Mouse (Mus musculus) C2C12 (cell line): ENCODE measurements around the gene Usp27x. TPM values are rescaled to one million over a fixed set of nuclear protein-coding genes. Genes with fewer than 3 reads are reported as not detected.

ENCODE experiments used
- H3K27me3 ChIP-seq: one replicate; pipeline ENCODE4 v1.6.1; 2011; ENCODE audit not compliant: control insufficient read depth, insufficient read depth, insufficient read length
- H3K36me3 ChIP-seq: one replicate; pipeline ENCODE4 v1.6.1; 2011; ENCODE audit not compliant: control insufficient read depth, insufficient read depth
- H3K4me3 ChIP-seq: one replicate; pipeline ENCODE4 v1.5.1; 2011; ENCODE audit warnings: mild to moderate bottlenecking, control low read depth; ENCODE audit not compliant: poor library complexity, insufficient read depth, severe bottlenecking
- H3K79me2 ChIP-seq: one replicate; pipeline ENCODE4 v1.6.1; 2011; ENCODE audit not compliant: control insufficient read depth, insufficient read depth
- H3K79me3 ChIP-seq: one replicate; pipeline ENCODE4 v1.6.1; 2011; ENCODE audit warnings: low read depth, control low read depth
- H3ac ChIP-seq: one replicate; pipeline ENCODE3; 2011; ENCODE audit warnings: low read depth; ENCODE audit not compliant: control insufficient read depth, insufficient read length
- CEBPB ChIP-seq: IDR thresholded peaks from one replicate; pipeline ENCODE4 v1.6.1; 2011; ENCODE audit warnings: low read depth, mild to moderate bottlenecking, control low read depth, moderate library complexity
- CTCF ChIP-seq: IDR thresholded peaks from one replicate; pipeline ENCODE4 v1.5.1; 2011; ENCODE audit not compliant: control insufficient read depth, insufficient read depth, insufficient read length
- FOSL1 ChIP-seq: IDR thresholded peaks from one replicate; pipeline ENCODE4 v1.8.0; 2011; ENCODE audit warnings: mild to moderate bottlenecking, low read length; ENCODE audit not compliant: poor library complexity, insufficient read depth, severe bottlenecking
- MAX ChIP-seq: IDR thresholded peaks from one replicate; pipeline ENCODE4 v1.6.1; 2011; ENCODE audit warnings: mild to moderate bottlenecking, control low read depth
- MYOD1 ChIP-seq: IDR thresholded peaks from one replicate; pipeline ENCODE4 v1.6.1; 2011; ENCODE audit warnings: low read depth; ENCODE audit not compliant: control insufficient read depth, insufficient read length
- MYOG ChIP-seq: IDR thresholded peaks from one replicate; pipeline ENCODE4 v1.6.1; 2011; ENCODE audit not compliant: control insufficient read depth, insufficient read length; ENCODE audit errors: extremely low read depth
- USF1 ChIP-seq: IDR thresholded peaks from one replicate; pipeline ENCODE4 v1.6.1; 2011; ENCODE audit warnings: low read depth, mild to moderate bottlenecking, control low read depth, moderate library complexity
- long read RNA-seq, 2 experiments: library from polyadenylated mRNA; unstranded; transcript quantifications; one replicate each; pipeline ENCODE4 v2.0.0; 2019 to 2020
- polyA plus RNA-seq: library from polyadenylated mRNA; unstranded; fragments of >200 nt; fragmentation: generic; extraction: Trizol; gene quantifications from one replicate; pipeline ENCODE4 v1.2.1, GENCODE M21; 2012; ENCODE audit warnings: missing spikeins

Usp27x gene
- polyA plus RNA-seq = 1.4 TPM
- long read RNA-seq, experiment 1, partial matches to known transcripts = 0 of 2 reads
- long read RNA-seq, experiment 1, other reads (novel, unspliced or antisense) = 0 of 2 reads
- long read RNA-seq, experiment 2 = 0 reads

DNA sequence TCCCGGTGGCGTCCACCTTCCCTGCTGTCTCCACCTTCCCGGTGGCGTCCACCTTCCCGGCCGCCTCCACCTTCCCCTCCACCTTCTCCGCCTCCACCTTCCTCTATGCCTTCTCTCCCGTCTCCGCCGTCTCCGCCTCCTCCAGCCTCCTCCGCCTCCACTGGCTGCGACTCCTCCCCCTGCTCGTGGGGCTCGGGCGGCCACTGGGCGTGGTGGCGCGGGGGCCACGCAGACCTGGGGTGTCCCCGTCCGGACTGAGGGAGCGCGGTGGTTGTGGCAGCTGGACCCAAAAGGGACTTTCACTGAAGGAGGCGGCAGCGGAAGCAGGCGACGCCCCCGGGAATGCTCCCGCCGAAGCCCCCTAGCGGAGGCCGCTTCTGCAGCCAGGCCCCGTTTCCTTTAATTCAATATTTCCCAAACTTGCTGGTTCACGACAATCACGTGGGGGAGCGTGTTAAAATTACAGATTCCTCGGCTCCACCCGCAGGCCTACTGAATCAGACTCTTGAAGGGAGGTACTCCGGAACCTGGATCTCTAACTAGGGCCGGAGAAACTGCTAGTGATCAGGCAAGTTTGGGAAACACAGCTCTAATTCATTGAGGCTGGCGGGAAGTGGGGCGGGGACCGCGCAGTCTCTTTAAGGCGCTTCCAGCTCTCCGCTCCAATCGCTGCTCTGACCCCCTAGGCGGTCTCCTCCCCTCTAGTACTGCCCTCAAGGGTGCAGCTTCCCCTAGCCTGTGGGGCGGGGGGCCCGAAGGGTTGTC is at the start of gene Usp27x:
Gene Usp27x (minus strand): TSS at position 115 of the 765 bp plus-strand sequence.
- Histone ChIP-seq H3K79me3 (no peaks in the 10 kb centered on the region), H3K4me3 (peak within 1 kb of the TSS; percentile 32), H3K79me2 (peaks cover 12% of the 10 kb centered on the region), H3K36me3 (no peaks in the 10 kb centered on the region), H3ac (peak within 1 kb of the TSS; percentile 33), H3K27me3 (no peaks in the 10 kb centered on the region)
- TF ChIP-seq MYOD1 = no peak
- TF ChIP-seq CEBPB = no peak
- peak; percentile 15 for TF ChIP-seq CTCF
- no peak for TF ChIP-seq MAX
- no peak for TF ChIP-seq FOSL1
- peak; percentile 67 for TF ChIP-seq USF1
- TF ChIP-seq MYOG = no peak

DNA sequence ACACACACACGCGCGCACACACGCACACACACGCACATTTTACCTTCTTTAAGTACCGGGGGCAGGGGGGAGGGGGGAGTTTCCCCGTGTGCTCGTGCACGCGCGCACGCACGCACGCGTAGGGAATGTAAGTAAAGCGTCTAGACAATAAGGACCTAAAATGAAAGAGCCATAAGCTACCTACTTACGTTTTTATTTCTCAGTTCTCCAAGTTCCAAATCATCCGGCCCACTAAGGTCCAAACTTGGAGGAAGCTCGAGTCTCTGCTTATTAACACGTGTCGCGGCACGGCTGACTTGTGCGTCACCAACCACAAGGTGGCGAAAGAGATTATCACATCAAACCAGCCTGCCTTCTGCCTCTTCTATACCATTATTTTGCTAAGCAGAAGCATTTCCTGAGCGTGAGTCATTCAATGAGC is 47.1 kb upstream of the Usp27x start:
- H3K79me3 ChIP-seq = no peaks in the 10 kb centered on the region
- H3K36me3 ChIP-seq = no peaks in the 10 kb centered on the region
- H3ac ChIP-seq = peak overlapping the region; percentile 54
- H3K79me2 ChIP-seq = peaks cover 8% of the 10 kb centered on the region
- peak overlapping the region; percentile 28 for H3K4me3 ChIP-seq
- no peaks in the 10 kb centered on the region for H3K27me3 ChIP-seq
- TF ChIP-seq MAX = peak; percentile 92
- TF ChIP-seq CTCF = peak; percentile 65
- no peak for TF ChIP-seq CEBPB
- no peak for TF ChIP-seq FOSL1

- Histone ChIP-seq H3ac (no peak overlapping the region), H3K4me3 (peak overlapping the region; percentile 28), H3K36me3 (no peaks in the 10 kb centered on the region), H3K27me3 (no peaks in the 10 kb centered on the region), H3K79me2 (peaks cover 8% of the 10 kb centered on the region), H3K79me3 (no peaks in the 10 kb centered on the region)
- TF ChIP-seq USF1 (no peak), MYOG (no peak), MYOD1 (no peak), CTCF (no peak), MAX (no peak), CEBPB (no peak), FOSL1 (no peak)
Measured at GRCm38 (mm10) chrX:7422166-7422565, 46.5 kb upstream of the Usp27x start.

GRCm38 (mm10) chrX:7421016-7421415 is 45.4 kb upstream of the Usp27x start:
- H3K4me3 ChIP-seq = no peak overlapping the region
- H3K36me3 ChIP-seq = no peaks in the 10 kb centered on the region
- H3K27me3 ChIP-seq = no peaks in the 10 kb centered on the region
- H3K79me2 ChIP-seq = peaks cover 8% of the 10 kb centered on the region
- no peak overlapping the region for H3ac ChIP-seq
- TF ChIP-seq CTCF (peak; percentile 16), FOSL1 (no peak)
- no peaks in the 10 kb centered on the region for H3K79me3 ChIP-seq

- Histone ChIP-seq H3K27me3 (no peaks in the 10 kb centered on the region), H3ac (no peak overlapping the region), H3K4me3 (no peak overlapping the region), H3K79me3 (no peaks in the 10 kb centered on the region), H3K36me3 (no peaks in the 10 kb centered on the region), H3K79me2 (peaks cover 8% of the 10 kb centered on the region)
- no peak for TF ChIP-seq CEBPB
- no peak for TF ChIP-seq MYOD1
- TF ChIP-seq FOSL1 = no peak
- TF ChIP-seq CTCF = no peak
- TF ChIP-seq MAX = no peak
- TF ChIP-seq USF1 = no peak
- TF ChIP-seq MYOG = no peak
Measured at GRCm38 (mm10) chrX:7416178-7416871, 40.7 kb upstream of the Usp27x start.
